20 mouse cellular contexts compared by ENCODE assay signal in the genomic region with DNA sequence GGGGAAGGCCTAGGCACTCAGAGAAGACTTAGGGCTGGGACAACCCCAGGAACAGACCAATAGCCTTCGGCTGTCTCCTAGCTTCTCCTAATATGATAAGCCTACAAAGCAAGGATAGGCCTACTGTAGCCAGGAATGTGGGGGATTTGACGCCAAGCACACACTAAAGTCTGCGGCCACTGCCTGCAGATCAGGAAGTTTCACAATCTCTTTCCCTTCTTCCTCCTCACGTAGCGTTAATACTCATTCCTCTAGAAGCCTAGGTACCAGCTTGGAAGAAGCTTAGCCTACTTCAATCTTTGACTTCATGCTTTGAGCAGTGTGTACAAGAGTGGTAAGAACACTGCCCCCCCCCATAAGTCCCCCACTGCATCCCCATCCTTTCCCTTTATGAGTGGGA. TPM values are rescaled to one million over a fixed set of nuclear protein-coding genes. Genes with fewer than 3 reads are reported as not detected.
DNase-seq lines count a peak whose midpoint lies in the region; ATAC-seq lines count a peak whose summit lies in the region.
"Had no signal": no experiment of that assay in that cellular context is flagged by ENCODE, and none has a peak within 500 bp of the region (broad histone marks: within the 10 kb centered on the region; RNA-seq: fewer than 3 reads in every experiment).

No protein-coding gene starts in this region.

- no peak overlapping the region for H3K9ac ChIP-seq in midbrain, embryonic 11.5 days (ENCODE audit: low read length)
- H3K9ac ChIP-seq in kidney, embryonic 16.5 days (replicated peaks; ENCODE audit: low read length) = no peak overlapping the region
- H3K9ac ChIP-seq: embryonic facial prominence, embryonic 13.5 days; forebrain, embryonic 13.5 days; heart, embryonic 12.5 days; hindbrain, embryonic 14.5 days had no signal

- H3K9me3 ChIP-seq in heart, embryonic 10.5 days = no peaks in the 10 kb centered on the region
- H3K9me3 ChIP-seq in midbrain, embryonic 11.5 days (ENCODE audit: control insufficient read depth, low read length) = no peaks in the 10 kb centered on the region
- H3K9me3 ChIP-seq in midbrain, embryonic 10.5 days (replicated peaks) = no peaks in the 10 kb centered on the region
- H3K9me3 ChIP-seq in kidney, embryonic 16.5 days (ENCODE audit: low read length) = no peaks in the 10 kb centered on the region
- H3K9me3 ChIP-seq: embryonic facial prominence, embryonic 13.5 days; forebrain, embryonic 13.5 days; heart, embryonic 12.5 days; hindbrain, embryonic 10.5 days had no signal

- peaks cover 43% of the 10 kb centered on the region for H3K27me3 ChIP-seq in heart, embryonic 10.5 days (ENCODE audit: insufficient read depth, poor library complexity, severe bottlenecking)
- H3K27me3 ChIP-seq in midbrain, embryonic 11.5 days (ENCODE audit: control insufficient read depth, insufficient read depth, low read length) = peaks cover 5% of the 10 kb centered on the region
- peaks cover 34% of the 10 kb centered on the region for H3K27me3 ChIP-seq in midbrain, embryonic 10.5 days (ENCODE audit: low read depth, poor library complexity, severe bottlenecking)
- H3K27me3 ChIP-seq in kidney, embryonic 16.5 days (ENCODE audit: insufficient read depth, low read length) = peaks cover 24% of the 10 kb centered on the region
- H3K27me3 ChIP-seq: CH12.LX had no signal

- H3K4me1 ChIP-seq in heart, embryonic 10.5 days = no peaks in the 10 kb centered on the region
- H3K4me1 ChIP-seq in midbrain, embryonic 11.5 days (ENCODE audit: control insufficient read depth, insufficient read depth, low read length) = no peaks in the 10 kb centered on the region
- H3K4me1 ChIP-seq in midbrain, embryonic 10.5 days = peaks cover 8% of the 10 kb centered on the region; the same call in 1 of the 2 replicates
- no peaks in the 10 kb centered on the region for H3K4me1 ChIP-seq in kidney, embryonic 16.5 days (ENCODE audit: insufficient read depth, low read length)
- H3K4me1 ChIP-seq: embryonic facial prominence, embryonic 13.5 days; hindbrain, embryonic 10.5 days had no signal

- H3K36me3 ChIP-seq in heart, embryonic 10.5 days = no peaks in the 10 kb centered on the region
- H3K36me3 ChIP-seq in midbrain, embryonic 11.5 days (ENCODE audit: control insufficient read depth, insufficient read depth, low read length) = no peaks in the 10 kb centered on the region
- H3K36me3 ChIP-seq in midbrain, embryonic 10.5 days = no peaks in the 10 kb centered on the region
- no peaks in the 10 kb centered on the region for H3K36me3 ChIP-seq in kidney, embryonic 16.5 days (ENCODE audit: insufficient read depth, low read length)
- H3K36me3 ChIP-seq: embryonic facial prominence, embryonic 13.5 days; heart, embryonic 12.5 days; hindbrain, embryonic 10.5 days had no signal

- H3K4me2 ChIP-seq in midbrain, embryonic 11.5 days = no peak overlapping the region
- no peak overlapping the region for H3K4me2 ChIP-seq in kidney, embryonic 16.5 days (replicated peaks; ENCODE audit: low read depth, low read length)
- H3K4me2 ChIP-seq: embryonic facial prominence, embryonic 13.5 days; forebrain, embryonic 13.5 days; heart, embryonic 12.5 days; hindbrain, embryonic 14.5 days had no signal

- no peak for ATAC-seq in midbrain, embryonic 11.5 days (ENCODE audit: low FRiP score)
- ATAC-seq in granulocyte monocyte progenitor cell, adult 5-6 weeks (replicated peaks; ENCODE audit: poor library complexity, severe bottlenecking) = peak; percentile 77
- ATAC-seq in megakaryocyte progenitor cell, adult 5-6 weeks (replicated peaks; ENCODE audit: poor library complexity) = peak; percentile 75
- no peak for ATAC-seq in kidney, embryonic 16.5 days (ENCODE audit: low FRiP score, low TSS enrichment)
- ATAC-seq: forebrain, embryonic 13.5 days had no signal

- WGBS in heart, embryonic 10.5 days = 85% methylated on average over 5 of the region's 5 CpGs
- 92% methylated on average over 5 of the region's 5 CpGs for WGBS in midbrain, embryonic 11.5 days
- WGBS in midbrain, embryonic 10.5 days = 94% methylated on average over 5 of the region's 5 CpGs
- 92% methylated on average over 5 of the region's 5 CpGs for WGBS in kidney, embryonic 16.5 days

- peak; percentile 62 for DNase-seq in heart, embryonic 10.5 days (ENCODE audit: low spot score)
- DNase-seq in heart, adult 11 months = no peak
- DNase-seq in midbrain, embryonic 11.5 days (ENCODE audit: low spot score, missing footprints) = peak; percentile 4
- no peak for DNase-seq in midbrain, embryonic 10.5 days (ENCODE audit: low spot score)
- DNase-seq: adrenal gland, adult 2 months; adrenal gland, postnatal 25 days; gastrocnemius, postnatal 36 days had no signal

- H3K27ac ChIP-seq in heart, embryonic 10.5 days = no peak overlapping the region
- no peak overlapping the region for H3K27ac ChIP-seq in midbrain, embryonic 11.5 days (ENCODE audit: low read depth, low read length)
- no peak overlapping the region for H3K27ac ChIP-seq in midbrain, embryonic 10.5 days (replicated peaks)
- no peak overlapping the region for H3K27ac ChIP-seq in kidney, embryonic 16.5 days (ENCODE audit: low read length)
- H3K27ac ChIP-seq: embryonic facial prominence, embryonic 13.5 days; forebrain, embryonic 13.5 days; heart, adult 2 months; hindbrain, embryonic 10.5 days; hindbrain, embryonic 14.5 days had no signal

- H3K4me3 ChIP-seq in heart, embryonic 10.5 days = no peak overlapping the region
- H3K4me3 ChIP-seq in midbrain, embryonic 11.5 days (ENCODE audit: low read depth, low read length) = no peak overlapping the region
- no peak overlapping the region for H3K4me3 ChIP-seq in midbrain, embryonic 10.5 days
- H3K4me3 ChIP-seq in kidney, embryonic 16.5 days (ENCODE audit: low read length) = no peak overlapping the region
- H3K4me3 ChIP-seq: embryonic facial prominence, embryonic 13.5 days; forebrain, embryonic 13.5 days; heart, adult 2 months; heart, embryonic 12.5 days; hindbrain, embryonic 10.5 days had no signal

RNA-seq across cellular contexts. Expression of gene Kcnk12, which starts 7.1 kb away (rescaled TPM):
- 0.06 TPM in 1 of 2 replicates, not detected in the other for polyA plus RNA-seq in heart, embryonic 10.5 days (2016; fragmentation: Nextera tagmentation; extraction: Ambion mirVana)
- polyA plus RNA-seq in midbrain, embryonic 11.5 days (2014; fragmentation: Nextera tagmentation; extraction: Ambion mirVana) = 0.12 and 0.26 TPM in 2 replicates
- polyA plus RNA-seq in midbrain, embryonic 10.5 days (2016; fragmentation: Nextera tagmentation; extraction: Ambion mirVana) = 0.17 TPM in 2 replicates
- 2.8 and 4.4 TPM in 2 replicates for total RNA-seq in granulocyte monocyte progenitor cell, adult 5-6 weeks (2014; fragmentation: Nextera tagmentation)
- 7.3 and 13.4 TPM in 2 replicates for total RNA-seq in granulocyte monocyte progenitor cell, adult 5-6 weeks (2017)
- 4.0 and 6.8 TPM in 2 replicates for total RNA-seq in megakaryocyte progenitor cell, adult 5-6 weeks (2015)
- 5.6 and 5.9 TPM in 2 replicates for total RNA-seq in megakaryocyte progenitor cell, adult 5-6 weeks (2017)
- not detected in 2 replicates for polyA plus RNA-seq in kidney, embryonic 16.5 days (2015; fragmentation: Nextera tagmentation; extraction: Ambion mirVana)
- total RNA-seq: CH12.LX; gastrocnemius, adult 8-10 months; gastrocnemius, postnatal 36 days; heart, adult 2 months; heart, postnatal 25 days had no signal
- polyA plus RNA-seq: embryonic facial prominence, embryonic 13.5 days; heart, embryonic 16.5 days had no signal

Comparison
In these comparisons a context has a peak if more than half of its experiments do, and no peak if none do; other contexts are left out.
1. DNase-seq: peak in heart, embryonic 10.5 days (single experiment) and midbrain, embryonic 11.5 days (single experiment); none in heart, adult 11 months (single experiment) and midbrain, embryonic 10.5 days (single experiment).
2. ATAC-seq: peak in granulocyte monocyte progenitor cell, adult 5-6 weeks (single experiment) and megakaryocyte progenitor cell, adult 5-6 weeks (single experiment); none in midbrain, embryonic 11.5 days (single experiment) and kidney, embryonic 16.5 days (single experiment).